Mouse (Mus musculus): ENCODE results near the gene Zfp326.
A peak's percentile ranks its signal among the peaks of the same experiment; 100 is the strongest.
"Not testable (repeated sequence)": the region's sequence is repeated elsewhere in the genome, so short reads cannot be mapped to it uniquely, and the experiment has no call there.

Gene Zfp326

GRCm38 (mm10) chr5:105876068-105876924 lies at the start of gene Zfp326:
Gene Zfp326, plus strand, starts transcription at chr5:105876565.
- DNase-seq (ENCODE audit: low read depth, low spot score) = peak; percentile 89

GRCm38 (mm10) chr5:105826916-105827510 lies 49.4 kb upstream of the Zfp326 start:
- no peak for DNase-seq (ENCODE audit: low read depth, low spot score)

- no peak for DNase-seq (ENCODE audit: low read depth, low spot score)
Observed at GRCm38 (mm10) chr5:105828050-105828449, 48.3 kb upstream of the Zfp326 start.

- no peak for DNase-seq (ENCODE audit: low read depth, low spot score)
Observed at GRCm38 (mm10) chr5:105829008-105829586, 47.3 kb upstream of the Zfp326 start.

GRCm38 (mm10) chr5:105832140-105832539 lies 44.2 kb upstream of the Zfp326 start:
- no peak for DNase-seq (ENCODE audit: low read depth, low spot score)

- DNase-seq (ENCODE audit: low read depth, low spot score) = no peak
Observed at GRCm38 (mm10) chr5:105833923-105834322, 42.4 kb upstream of the Zfp326 start.

GRCm38 (mm10) chr5:105836006-105836405 lies 40.4 kb upstream of the Zfp326 start:
- DNase-seq (ENCODE audit: low read depth, low spot score) = no peak

- DNase-seq (ENCODE audit: low read depth, low spot score) = no peak
Observed at GRCm38 (mm10) chr5:105839740-105840310, 36.5 kb upstream of the Zfp326 start.

GRCm38 (mm10) chr5:105844044-105844753 lies 32.2 kb upstream of the Zfp326 start:
- no peak for DNase-seq (ENCODE audit: low read depth, low spot score)

GRCm38 (mm10) chr5:105845041-105845440 lies 31.3 kb upstream of the Zfp326 start:
- DNase-seq (ENCODE audit: low read depth, low spot score) = no peak

GRCm38 (mm10) chr5:105847726-105848125 lies 28.6 kb upstream of the Zfp326 start:
- DNase-seq (ENCODE audit: low read depth, low spot score) = no peak

- DNase-seq (ENCODE audit: low read depth, low spot score) = no peak
Observed at GRCm38 (mm10) chr5:105849222-105849621, 27.1 kb upstream of the Zfp326 start.

- no peak for DNase-seq (ENCODE audit: low read depth, low spot score)
Observed at GRCm38 (mm10) chr5:105849643-105850042, 26.7 kb upstream of the Zfp326 start.

- DNase-seq (ENCODE audit: low read depth, low spot score) = no peak
Observed at GRCm38 (mm10) chr5:105853271-105853670, 23.1 kb upstream of the Zfp326 start.

GRCm38 (mm10) chr5:105857486-105857885 lies 18.9 kb upstream of the Zfp326 start:
- DNase-seq (ENCODE audit: low read depth, low spot score) = no peak

GRCm38 (mm10) chr5:105858754-105859694 lies 17.3 kb upstream of the Zfp326 start:
- DNase-seq (ENCODE audit: low read depth, low spot score) = no peak

- DNase-seq (ENCODE audit: low read depth, low spot score) = no peak
Observed at GRCm38 (mm10) chr5:105859716-105860460, 16.5 kb upstream of the Zfp326 start.

- DNase-seq (ENCODE audit: low read depth, low spot score) = no peak
Observed at GRCm38 (mm10) chr5:105860461-105860835, 15.9 kb upstream of the Zfp326 start.

- DNase-seq (ENCODE audit: low read depth, low spot score) = no peak
Observed at GRCm38 (mm10) chr5:105861616-105862015, 14.7 kb upstream of the Zfp326 start.

GRCm38 (mm10) chr5:105865110-105865628 lies 11.2 kb upstream of the Zfp326 start:
- DNase-seq (ENCODE audit: low read depth, low spot score) = not testable (repeated sequence)
